Mouse (Mus musculus): ENCODE results near the gene Zswim7.

- TF ChIP-seq POLR2A (IDR thresholded peaks at IDR 0.05; ENCODE audit: borderline replicate concordance, insufficient read depth, low read length) (no peak), CTCF (IDR thresholded peaks at IDR 0.05; ENCODE audit: borderline replicate concordance, insufficient read depth, low read depth, low read length) (no peak)
Observed at GRCm38 (mm10) chr11:62223962-62224361, 57.2 kb downstream of the Zswim7 start.
